Mouse (Mus musculus) kidney, embryonic 16.5 days (tissue): ENCODE data around the gene Krtap14. TPM values are rescaled to one million over a fixed set of nuclear protein-coding genes. Genes with fewer than 3 reads are reported as not detected.

ENCODE experiments used
- ATAC-seq: fragments of 200-750 bp; cut with Nextera tagmentation; 2 replicates; pipeline ENCODE4 v1.8.0; 2017; ENCODE audit warnings: moderate TSS enrichment; ENCODE audit not compliant: low FRiP score, low TSS enrichment
- H3K27ac ChIP-seq: fragments of 300-500 bp; sonication (generic); 2 replicates; pipeline ENCODE4 v1.5.1; 2014; ENCODE audit warnings: low read length
- H3K27me3 ChIP-seq: fragments of 300-500 bp; sonication (generic); 2 replicates; pipeline ENCODE4 v1.6.1; 2014; ENCODE audit warnings: low read length, control low read depth, mixed read lengths; ENCODE audit not compliant: insufficient read depth
- H3K36me3 ChIP-seq: fragments of 300-500 bp; sonication (generic); 2 replicates; pipeline ENCODE4 v1.6.1; 2014; ENCODE audit warnings: low read length, control low read depth, mixed read lengths; ENCODE audit not compliant: insufficient read depth
- H3K4me1 ChIP-seq: fragments of 300-500 bp; sonication (generic); 2 replicates; pipeline ENCODE4 v1.6.1; 2014; ENCODE audit warnings: low read length, control low read depth, mixed read lengths; ENCODE audit not compliant: insufficient read depth
- H3K4me2 ChIP-seq: fragments of 300-500 bp; sonication (generic); replicated peaks from 2 replicates; pipeline ENCODE4 v1.6.1; 2014; ENCODE audit warnings: low read depth, low read length
- H3K4me3 ChIP-seq: fragments of 300-500 bp; sonication (generic); 2 replicates; pipeline ENCODE4 v1.5.1; 2014; ENCODE audit warnings: mild to moderate bottlenecking, low read length
- H3K9ac ChIP-seq: fragments of 300-500 bp; sonication (generic); replicated peaks from 2 replicates; pipeline ENCODE4 v1.6.1; 2014; ENCODE audit warnings: low read length
- H3K9me3 ChIP-seq: fragments of 300-500 bp; sonication (generic); 2 replicates; pipeline ENCODE4 v1.6.1; 2016; ENCODE audit warnings: low read length, control low read depth
- WGBS: fragments of 180-500 bp; shearing (Covaris S2); extraction: QIAGEN DNeasy Blood & Tissue Kit; methylation state at CpG from one replicate; pipeline ENCODE4 v1.1.7; 2014; 5-methylcytosine and 5-hydroxymethylcytosine counted together
- polyA plus RNA-seq: library from polyadenylated mRNA; unstranded; fragments of >200 nt; fragmentation: Nextera tagmentation; extraction: Ambion mirVana; gene quantifications from 2 replicates; pipeline ENCODE4 v1.2.1, GENCODE M21; 2015

The Krtap14 gene
- polyA plus RNA-seq = not detected in 2 replicates

- no peak within 1 kb of the TSS for H3K4me2 ChIP-seq
- ATAC-seq = no peak
- no peak within 1 kb of the TSS for H3K27ac ChIP-seq
- no peaks in the 10 kb centered on the region for H3K4me1 ChIP-seq
- no peaks in the 10 kb centered on the region for H3K9me3 ChIP-seq
- no peak within 1 kb of the TSS for H3K4me3 ChIP-seq
- no peaks in the 10 kb centered on the region for H3K27me3 ChIP-seq
- H3K9ac ChIP-seq = no peak within 1 kb of the TSS
- H3K36me3 ChIP-seq = no peaks in the 10 kb centered on the region
- WGBS = 89% methylated on average over 9 of the region's 9 CpGs
Measured at GRCm38 (mm10) chr16:88826095-88826652, at the start of gene Krtap14. Krtap14 (minus strand) TSS chr16:88826145.

DNA sequence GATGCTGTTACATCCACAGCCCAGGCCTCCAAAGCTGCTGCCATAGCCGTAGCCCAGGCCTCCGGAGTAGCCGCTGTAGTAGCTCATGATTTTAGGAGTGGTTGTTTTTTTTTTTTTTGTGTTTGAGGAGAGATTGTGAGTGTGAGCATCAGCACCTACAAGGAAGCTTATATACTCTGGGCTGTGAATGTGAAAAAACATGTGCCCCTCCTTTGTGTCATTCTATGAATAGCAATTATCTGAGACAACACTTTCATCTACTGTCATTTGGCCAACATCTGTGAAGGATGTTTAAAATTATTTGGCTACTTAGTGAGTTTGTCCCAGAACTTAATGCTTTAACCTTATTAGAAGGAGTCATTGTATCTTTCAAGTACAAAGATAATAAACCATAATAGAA, 48.2 kb upstream of the Krtap14 start, which contains the start of gene Krtap19-2:
Gene Krtap19-2, minus strand, starts transcription at position 101 of the 400 bp plus-strand sequence.
- ATAC-seq = no peak
- no peak within 1 kb of the TSS for H3K4me3 ChIP-seq
- H3K27me3 ChIP-seq = no peaks in the 10 kb centered on the region
- 93% methylated on average over 3 of the region's 3 CpGs for WGBS
- H3K4me2 ChIP-seq = no peak within 1 kb of the TSS
- H3K9me3 ChIP-seq = no peaks in the 10 kb centered on the region
- H3K4me1 ChIP-seq = no peaks in the 10 kb centered on the region
- no peak within 1 kb of the TSS for H3K27ac ChIP-seq
- no peaks in the 10 kb centered on the region for H3K36me3 ChIP-seq
- H3K9ac ChIP-seq = no peak within 1 kb of the TSS

DNA sequence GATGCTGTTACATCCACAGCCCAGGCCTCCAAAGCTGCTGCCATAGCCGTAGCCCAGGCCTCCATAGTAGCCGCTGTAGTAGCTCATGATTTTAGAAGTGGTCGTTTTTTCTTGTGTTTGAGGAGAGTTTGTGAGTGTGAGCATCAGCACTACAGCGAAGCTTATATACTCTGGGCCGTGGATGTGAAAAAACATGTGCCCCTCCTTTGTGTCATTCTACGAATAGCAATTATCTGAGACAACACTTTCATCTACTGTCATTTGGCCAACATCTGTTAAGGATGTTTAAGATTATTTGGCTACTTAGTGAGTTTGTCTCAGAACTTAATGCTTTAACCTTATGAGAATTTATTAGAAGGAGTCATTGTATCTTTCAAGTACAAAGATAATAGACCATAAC, 43.4 kb upstream of the Krtap14 start, which contains the start of gene Krtap19-1:
Gene Krtap19-1, minus strand, starts transcription at position 101 of the 400 bp plus-strand sequence.
- no peak within 1 kb of the TSS for H3K4me3 ChIP-seq
- no peaks in the 10 kb centered on the region for H3K4me1 ChIP-seq
- ATAC-seq = no peak
- no peak within 1 kb of the TSS for H3K4me2 ChIP-seq
- WGBS = 88% methylated on average over 6 of the region's 6 CpGs
- no peak within 1 kb of the TSS for H3K27ac ChIP-seq
- H3K9ac ChIP-seq = no peak within 1 kb of the TSS
- H3K9me3 ChIP-seq = no peaks in the 10 kb centered on the region
- H3K27me3 ChIP-seq = no peaks in the 10 kb centered on the region
- no peaks in the 10 kb centered on the region for H3K36me3 ChIP-seq

- no peaks in the 10 kb centered on the region for H3K27me3 ChIP-seq
- WGBS = 53% methylated on average over 4 of the region's 4 CpGs
- no peak overlapping the region for H3K9ac ChIP-seq
- ATAC-seq = no peak
- no peaks in the 10 kb centered on the region for H3K9me3 ChIP-seq
- H3K4me1 ChIP-seq = no peaks in the 10 kb centered on the region
- no peak overlapping the region for H3K4me3 ChIP-seq
- H3K36me3 ChIP-seq = no peaks in the 10 kb centered on the region
- H3K4me2 ChIP-seq = no peak overlapping the region
- no peak overlapping the region for H3K27ac ChIP-seq
Measured at GRCm38 (mm10) chr16:88864887-88865407, 39.0 kb upstream of the Krtap14 start.

DNA sequence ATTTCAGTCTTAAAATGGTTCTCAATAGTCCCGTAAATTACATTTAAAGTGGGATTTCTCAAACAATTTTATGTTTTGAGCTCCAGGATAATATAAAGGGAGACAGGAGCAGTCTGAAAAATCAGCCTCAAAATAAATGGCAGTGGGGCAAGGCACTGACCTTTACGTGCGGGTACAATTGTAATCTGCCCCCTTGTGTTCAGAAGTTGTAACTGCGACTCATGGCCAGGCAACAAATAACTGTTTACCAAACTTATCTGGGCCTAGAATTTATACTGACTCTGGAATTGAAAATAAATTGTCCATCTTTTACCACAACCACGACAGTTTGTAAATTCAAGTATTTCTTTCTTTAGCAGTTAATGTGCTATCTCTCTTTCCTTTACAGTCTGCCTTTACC, 25.5 kb upstream of the Krtap14 start:
- Histone ChIP-seq H3K9ac (no peak overlapping the region), H3K27me3 (no peaks in the 10 kb centered on the region), H3K4me3 (no peak overlapping the region), H3K27ac (no peak overlapping the region), H3K36me3 (no peaks in the 10 kb centered on the region), H3K4me2 (no peak overlapping the region), H3K9me3 (no peaks in the 10 kb centered on the region), H3K4me1 (no peaks in the 10 kb centered on the region)
- 14% methylated on average over 5 of the region's 5 CpGs for WGBS
- no peak for ATAC-seq

DNA sequence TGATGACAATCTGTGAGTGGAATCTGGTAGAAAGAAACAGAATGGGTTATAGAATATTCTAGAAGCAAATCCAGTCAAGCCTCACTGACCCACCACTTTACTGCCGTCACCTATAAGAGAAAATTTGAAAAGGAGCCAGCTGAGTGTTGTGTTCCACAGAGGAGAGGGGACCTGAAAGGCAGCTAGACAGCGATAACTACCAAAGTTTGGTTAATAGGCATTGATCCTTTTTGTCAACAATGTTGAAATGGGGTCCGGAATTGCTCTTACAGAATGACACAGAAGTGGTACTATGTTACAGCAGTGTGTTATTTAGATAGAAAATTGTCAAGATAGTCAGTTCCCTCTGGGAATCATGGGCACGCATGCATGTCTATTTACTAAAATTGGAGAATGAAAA, 22.6 kb upstream of the Krtap14 start:
- Histone ChIP-seq H3K9me3 (no peaks in the 10 kb centered on the region), H3K4me3 (no peak overlapping the region), H3K4me2 (no peak overlapping the region), H3K9ac (no peak overlapping the region), H3K27ac (no peak overlapping the region), H3K27me3 (no peaks in the 10 kb centered on the region), H3K36me3 (no peaks in the 10 kb centered on the region), H3K4me1 (no peaks in the 10 kb centered on the region)
- no peak for ATAC-seq
- 84% methylated on average over 4 of the region's 4 CpGs for WGBS

GRCm38 (mm10) chr16:88847363-88847762, 21.4 kb upstream of the Krtap14 start:
- ATAC-seq = 0 out of 2 replicates have a peak, but pooled peaks have one; percentile 54
- Histone ChIP-seq H3K36me3 (no peaks in the 10 kb centered on the region), H3K27me3 (no peaks in the 10 kb centered on the region), H3K4me1 (no peaks in the 10 kb centered on the region), H3K4me3 (no peak overlapping the region), H3K27ac (no peak overlapping the region), H3K9me3 (no peaks in the 10 kb centered on the region), H3K9ac (no peak overlapping the region), H3K4me2 (no peak overlapping the region)
- WGBS = 85% methylated on average over 1 of the region's 1 CpGs

GRCm38 (mm10) chr16:88826978-88827377, 1.0 kb upstream of the Krtap14 start:
- Histone ChIP-seq H3K9ac (no peak overlapping the region), H3K27ac (no peak overlapping the region), H3K27me3 (no peaks in the 10 kb centered on the region), H3K36me3 (no peaks in the 10 kb centered on the region), H3K4me2 (no peak overlapping the region), H3K4me1 (no peaks in the 10 kb centered on the region), H3K9me3 (no peaks in the 10 kb centered on the region), H3K4me3 (no peak overlapping the region)
- no peak for ATAC-seq
- 44% methylated on average over 3 of the region's 3 CpGs for WGBS

DNA sequence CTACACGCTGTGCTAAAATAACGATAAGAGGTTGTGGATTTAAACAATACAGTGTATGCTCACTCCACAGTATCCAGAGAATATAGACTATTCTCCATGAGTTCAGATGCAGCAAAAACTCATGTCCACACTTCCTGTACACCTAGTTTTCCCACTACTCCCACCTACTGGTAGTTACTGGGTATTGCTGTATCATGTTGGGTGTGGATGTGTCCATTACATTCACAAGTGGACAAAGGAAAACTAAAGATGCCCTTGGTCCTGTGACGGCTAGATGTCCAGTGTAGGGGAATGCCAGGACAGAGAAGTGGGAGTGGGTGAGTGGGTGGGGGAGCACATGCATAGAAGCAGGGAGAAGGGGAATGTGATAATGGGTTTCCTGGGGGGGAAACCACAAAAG, 2.2 kb downstream of the Krtap14 start:
- Histone ChIP-seq H3K4me1 (no peaks in the 10 kb centered on the region), H3K4me3 (no peak overlapping the region), H3K36me3 (no peaks in the 10 kb centered on the region), H3K27me3 (no peaks in the 10 kb centered on the region), H3K9ac (no peak overlapping the region), H3K4me2 (no peak overlapping the region), H3K27ac (no peak overlapping the region), H3K9me3 (no peaks in the 10 kb centered on the region)
- ATAC-seq = peak; percentile 42; the same call in 1 of the 2 replicates
- 74% methylated on average over 3 of the region's 3 CpGs for WGBS

- H3K9me3 ChIP-seq = no peaks in the 10 kb centered on the region
- no peaks in the 10 kb centered on the region for H3K4me1 ChIP-seq
- H3K4me3 ChIP-seq = no peak within 1 kb of the TSS
- ATAC-seq = no peak
- H3K9ac ChIP-seq = no peak within 1 kb of the TSS
- no peaks in the 10 kb centered on the region for H3K27me3 ChIP-seq
- no peaks in the 10 kb centered on the region for H3K36me3 ChIP-seq
- H3K27ac ChIP-seq = no peak within 1 kb of the TSS
- 75% methylated on average over 3 of the region's 3 CpGs for WGBS
- no peak within 1 kb of the TSS for H3K4me2 ChIP-seq
Measured at GRCm38 (mm10) chr16:88820066-88820465, 5.9 kb downstream of the Krtap14 start, which contains the start of gene Krtap15. Krtap15 (plus strand) TSS chr16:88820215.
